Mouse (Mus musculus): Measurements from ENCODE around the gene Adam12. TPM values are rescaled to one million over a fixed set of nuclear protein-coding genes. Genes with fewer than 3 reads are reported as not detected.
"Not testable (repeated sequence)": the region's sequence is repeated elsewhere in the genome, so short reads cannot be mapped to it uniquely, and the experiment has no call there.

The Adam12 gene
- polyA plus RNA-seq, 1 experiment = 1.4 TPM

DNA sequence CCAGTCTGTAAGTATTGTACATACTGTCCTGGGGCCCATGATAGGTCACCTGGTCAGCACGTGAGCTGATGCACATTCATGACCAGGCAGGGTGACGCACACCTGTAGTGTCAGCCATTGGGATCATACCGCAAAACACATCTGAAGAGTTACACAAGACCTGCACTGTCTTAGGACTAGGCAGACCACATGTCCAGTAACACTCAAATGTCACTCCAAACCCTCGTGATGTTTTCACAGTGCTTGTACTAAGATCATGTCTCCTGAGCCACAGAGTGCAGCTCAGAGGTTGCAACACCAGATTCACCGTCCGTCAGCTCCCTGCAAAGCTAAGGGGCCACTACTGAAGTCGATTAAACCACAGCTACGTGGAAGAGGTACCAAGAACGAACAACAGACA is 340.6 kb downstream of the Adam12 start:
- no peaks in the 10 kb centered on the region for H3K4me1 ChIP-seq (ENCODE audit: control insufficient read depth, insufficient read depth, low read length)
- H3K27me3 ChIP-seq (ENCODE audit: control insufficient read depth, insufficient read depth, low read length) = no peaks in the 10 kb centered on the region
- TF ChIP-seq POLR2A (IDR thresholded peaks at IDR 0.05; ENCODE audit: borderline replicate concordance, insufficient read depth, low read length) (no peak), CTCF (IDR thresholded peaks at IDR 0.05; ENCODE audit: borderline replicate concordance, insufficient read depth, low read depth, low read length) (no peak)
- no peak overlapping the region for H3K4me3 ChIP-seq (replicated peaks; ENCODE audit: insufficient read depth, low read depth, low read length)
- no peak for DNase-seq
- H3K27ac ChIP-seq (ENCODE audit: insufficient read depth, low read length) = no peak overlapping the region
- WGBS = 92% methylated on average over 9 of the region's 9 CpGs

DNA sequence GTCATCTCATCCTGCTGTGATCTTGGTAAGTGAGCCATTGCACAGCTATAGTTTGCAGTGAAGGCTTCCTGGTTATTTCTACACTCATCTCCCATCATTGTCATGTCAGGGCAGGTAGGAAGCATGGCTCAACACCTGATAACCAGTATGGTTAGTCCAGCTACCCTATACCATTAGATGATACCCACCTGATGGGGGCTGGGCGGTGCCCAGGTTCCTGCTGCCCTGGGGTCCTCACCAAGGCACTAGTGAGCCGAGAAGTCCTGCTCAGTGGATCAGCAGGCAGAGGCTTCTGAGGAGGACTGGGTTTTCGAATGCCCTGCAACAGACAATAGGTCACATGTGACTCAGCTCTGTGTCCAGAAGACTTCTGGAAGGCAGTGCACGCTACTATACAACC is 342.0 kb downstream of the Adam12 start:
- Histone ChIP-seq H3K27ac (ENCODE audit: insufficient read depth, low read length) (no peak overlapping the region), H3K4me1 (ENCODE audit: control insufficient read depth, insufficient read depth, low read length) (no peaks in the 10 kb centered on the region), H3K4me3 (replicated peaks; ENCODE audit: insufficient read depth, low read depth, low read length) (no peak overlapping the region), H3K27me3 (ENCODE audit: control insufficient read depth, insufficient read depth, low read length) (no peaks in the 10 kb centered on the region)
- DNase-seq = no peak
- WGBS = 86% methylated on average over 4 of the region's 4 CpGs
- TF ChIP-seq CTCF (IDR thresholded peaks at IDR 0.05; ENCODE audit: borderline replicate concordance, insufficient read depth, low read depth, low read length) (no peak), POLR2A (IDR thresholded peaks at IDR 0.05; ENCODE audit: borderline replicate concordance, insufficient read depth, low read length) (no peak)

DNA sequence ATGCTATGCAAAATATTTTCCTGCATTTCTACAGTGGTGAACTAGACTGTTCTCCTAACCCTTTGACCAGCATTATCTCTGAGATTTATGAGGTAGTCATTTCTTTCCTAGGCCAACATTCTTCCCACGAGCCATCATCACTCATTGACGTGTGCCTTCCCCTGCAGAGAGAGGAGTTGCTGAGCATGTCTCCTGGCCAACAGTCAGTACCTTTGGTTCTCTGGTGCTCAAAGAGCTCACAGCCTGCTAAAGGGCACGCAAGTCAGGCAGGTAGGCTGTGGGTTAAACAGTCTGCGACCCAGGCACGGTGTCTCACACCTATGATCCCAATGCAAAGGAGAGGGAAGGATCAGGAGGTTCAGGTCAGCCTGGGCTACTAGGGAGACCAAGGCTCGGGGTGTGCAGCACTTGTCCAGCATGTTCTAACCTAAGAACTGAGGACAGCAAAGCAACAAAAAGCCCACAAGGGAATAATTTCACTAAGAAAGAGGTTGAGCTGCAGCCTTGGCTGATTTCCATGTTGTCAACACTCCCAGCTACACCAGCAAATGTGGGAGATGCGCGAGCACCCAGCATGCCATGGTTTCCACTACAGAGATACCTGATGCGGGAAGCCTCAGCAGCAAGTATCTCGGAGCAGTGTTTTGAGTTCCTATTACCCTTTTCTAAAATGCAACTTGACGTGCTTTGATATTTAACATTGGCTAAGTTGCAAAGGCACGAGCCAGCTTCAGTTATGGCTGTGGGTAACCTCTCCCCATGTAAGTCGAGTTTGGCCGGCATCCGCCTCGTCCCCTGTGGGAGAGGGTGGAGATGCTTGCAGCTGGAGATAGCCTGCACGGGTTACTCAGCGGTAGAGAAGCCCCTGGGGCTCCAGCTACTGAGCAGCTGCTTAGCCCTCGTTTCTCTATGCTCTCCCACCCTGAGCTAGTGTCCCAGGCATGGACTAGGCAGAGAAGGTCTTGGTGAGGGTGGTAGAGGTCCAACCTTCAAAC is 342.7 kb downstream of the Adam12 start:
- TF ChIP-seq POLR2A (IDR thresholded peaks at IDR 0.05; ENCODE audit: borderline replicate concordance, insufficient read depth, low read length) (no peak), CTCF (IDR thresholded peaks at IDR 0.05; ENCODE audit: borderline replicate concordance, insufficient read depth, low read depth, low read length) (no peak)
- 74% methylated on average over 19 of the region's 19 CpGs for WGBS
- no peak for DNase-seq

DNA sequence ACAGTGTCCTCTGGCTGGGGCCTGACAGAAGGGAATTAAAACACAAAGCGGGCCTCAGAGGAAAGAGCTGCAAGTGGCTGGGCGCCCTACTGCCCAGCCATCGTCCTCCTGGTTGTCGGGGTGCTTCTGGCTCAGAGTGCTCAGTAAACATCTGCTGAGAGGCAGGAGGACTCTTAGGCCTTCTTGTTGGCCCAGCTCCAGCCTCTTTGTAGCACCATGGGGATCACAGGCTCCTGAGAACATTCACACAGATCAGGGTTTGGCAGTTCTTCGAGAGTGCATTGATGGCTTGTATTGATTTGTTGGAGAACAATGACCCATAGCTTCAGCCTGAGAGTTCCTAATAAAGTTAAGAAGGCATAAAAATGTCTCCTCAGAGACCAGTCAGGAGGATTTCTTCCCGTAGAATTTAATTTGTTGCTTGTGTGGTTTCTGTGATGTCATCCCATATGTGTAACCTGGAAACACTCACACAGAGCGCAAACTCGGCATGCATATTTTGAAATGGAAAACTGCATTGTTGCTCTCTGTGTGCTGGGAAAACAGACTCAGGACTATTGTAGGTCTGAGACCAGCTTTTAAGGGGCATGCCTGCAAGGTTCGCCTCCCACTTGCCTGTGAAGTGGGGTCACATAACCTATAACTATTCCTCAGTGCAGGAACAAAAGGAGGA is 347.1 kb downstream of the Adam12 start:
- H3K27ac ChIP-seq (ENCODE audit: insufficient read depth, low read length); H3K4me1 ChIP-seq (ENCODE audit: control insufficient read depth, insufficient read depth, low read length); H3K4me3 ChIP-seq (replicated peaks; ENCODE audit: insufficient read depth, low read depth, low read length); H3K27me3 ChIP-seq (ENCODE audit: control insufficient read depth, insufficient read depth, low read length); DNase-seq: not testable (repeated sequence)
- 36% methylated on average over 5 of the region's 9 CpGs for WGBS

More for the DNA sequence above, 342.7 kb downstream of the Adam12 start:
- no peak overlapping the region for H3K27ac ChIP-seq (ENCODE audit: insufficient read depth, low read length)
- H3K4me1 ChIP-seq (ENCODE audit: control insufficient read depth, insufficient read depth, low read length) = no peaks in the 10 kb centered on the region
- H3K4me3 ChIP-seq (replicated peaks; ENCODE audit: insufficient read depth, low read depth, low read length) = no peak overlapping the region
- H3K27me3 ChIP-seq (ENCODE audit: control insufficient read depth, insufficient read depth, low read length) = no peaks in the 10 kb centered on the region

DNA sequence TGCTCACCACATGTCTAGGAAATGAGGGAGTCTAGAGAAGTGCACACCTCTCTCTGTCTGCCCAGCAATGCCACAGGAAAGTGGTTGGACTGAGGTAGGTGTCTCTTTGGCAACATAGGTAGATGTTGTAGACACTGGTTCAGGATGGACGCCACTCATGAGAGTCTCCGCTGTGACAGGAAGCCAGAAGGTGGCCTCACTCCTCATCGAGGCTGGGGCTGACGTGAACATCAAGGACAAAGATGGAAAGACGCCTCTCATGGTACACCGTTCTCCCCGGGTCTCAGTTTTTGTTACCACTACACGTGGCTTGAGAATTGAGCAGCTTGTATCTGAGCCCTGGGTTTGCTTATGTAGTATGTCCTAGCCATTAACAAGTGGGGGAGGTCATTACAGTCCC is 352.2 kb downstream of the Adam12 start:
- 96% methylated on average over 8 of the region's 8 CpGs for WGBS
- no peak for DNase-seq
- no peak overlapping the region for H3K4me3 ChIP-seq (replicated peaks; ENCODE audit: insufficient read depth, low read depth, low read length)
- TF ChIP-seq CTCF (IDR thresholded peaks at IDR 0.05; ENCODE audit: borderline replicate concordance, insufficient read depth, low read depth, low read length) (no peak), POLR2A (IDR thresholded peaks at IDR 0.05; ENCODE audit: borderline replicate concordance, insufficient read depth, low read length) (no peak)
- no peaks in the 10 kb centered on the region for H3K27me3 ChIP-seq (ENCODE audit: control insufficient read depth, insufficient read depth, low read length)
- H3K27ac ChIP-seq (ENCODE audit: insufficient read depth, low read length) = no peak overlapping the region
- no peaks in the 10 kb centered on the region for H3K4me1 ChIP-seq (ENCODE audit: control insufficient read depth, insufficient read depth, low read length)

DNA sequence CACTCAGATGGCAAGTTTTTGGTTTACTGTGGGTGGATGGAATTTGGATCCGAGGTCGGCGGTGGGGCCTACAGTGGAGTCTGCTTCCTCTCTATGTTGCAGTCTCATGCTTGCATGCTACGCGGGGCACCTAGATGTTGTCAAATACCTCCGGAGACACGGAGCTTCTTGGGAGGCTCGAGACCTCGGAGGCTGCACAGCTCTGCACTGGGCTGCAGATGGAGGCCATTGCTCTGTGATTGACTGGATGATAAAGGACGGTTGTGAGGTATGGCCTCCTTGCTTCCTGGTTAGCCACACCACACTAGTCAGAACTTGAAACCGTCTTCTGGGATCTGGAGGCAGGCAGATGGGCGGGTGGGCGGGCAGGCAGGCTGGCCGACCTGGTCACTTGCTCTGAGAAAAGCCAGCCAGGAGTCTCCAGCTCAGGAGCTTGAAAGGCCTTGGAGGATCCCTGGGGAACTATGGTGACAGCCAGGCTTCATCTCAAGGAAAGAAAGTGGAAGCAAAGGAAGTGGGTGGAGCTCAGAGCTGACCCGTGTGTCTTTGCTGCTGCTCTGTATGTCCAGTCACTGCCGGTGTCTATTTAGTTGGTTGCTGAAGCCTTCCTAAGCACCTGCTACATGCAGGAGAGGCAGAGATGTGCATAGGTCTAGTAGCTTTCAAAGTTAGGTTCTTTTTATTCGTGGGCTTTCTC is 355.2 kb downstream of the Adam12 start:
- TF ChIP-seq CTCF (IDR thresholded peaks at IDR 0.05; ENCODE audit: borderline replicate concordance, insufficient read depth, low read depth, low read length) (no peak), POLR2A (IDR thresholded peaks at IDR 0.05; ENCODE audit: borderline replicate concordance, insufficient read depth, low read length) (no peak)
- 77% methylated on average over 17 of the region's 17 CpGs for WGBS
- H3K4me3 ChIP-seq (replicated peaks; ENCODE audit: insufficient read depth, low read depth, low read length) = no peak overlapping the region
- no peak for DNase-seq
- H3K27me3 ChIP-seq (ENCODE audit: control insufficient read depth, insufficient read depth, low read length) = no peaks in the 10 kb centered on the region
- no peak overlapping the region for H3K27ac ChIP-seq (ENCODE audit: insufficient read depth, low read length)
- H3K4me1 ChIP-seq (ENCODE audit: control insufficient read depth, insufficient read depth, low read length) = no peaks in the 10 kb centered on the region

DNA sequence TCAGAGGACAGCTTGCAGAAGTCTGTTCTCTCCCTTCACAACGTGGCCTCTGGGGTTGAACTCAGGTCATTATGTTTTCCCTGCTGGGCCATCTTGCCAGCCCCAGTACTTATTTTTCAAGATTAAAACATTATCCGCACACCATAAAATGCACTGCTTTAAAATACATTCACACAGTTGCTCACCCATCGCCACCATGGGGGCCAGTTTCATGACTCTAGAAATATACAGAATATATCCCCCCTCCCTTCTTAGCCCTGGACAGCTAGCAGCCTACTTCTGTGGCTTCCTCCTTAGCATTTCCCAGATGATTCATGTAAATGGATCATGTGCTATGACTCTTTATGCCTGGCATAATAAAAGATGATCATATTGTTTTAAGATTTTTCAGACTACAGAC is 355.8 kb downstream of the Adam12 start:
- WGBS = 82% methylated on average over 3 of the region's 3 CpGs
- no peak for DNase-seq
- TF ChIP-seq CTCF (IDR thresholded peaks at IDR 0.05; ENCODE audit: borderline replicate concordance, insufficient read depth, low read depth, low read length) (no peak), POLR2A (IDR thresholded peaks at IDR 0.05; ENCODE audit: borderline replicate concordance, insufficient read depth, low read length) (no peak)
- Histone ChIP-seq H3K27ac (ENCODE audit: insufficient read depth, low read length) (no peak overlapping the region), H3K4me3 (replicated peaks; ENCODE audit: insufficient read depth, low read depth, low read length) (no peak overlapping the region), H3K4me1 (ENCODE audit: control insufficient read depth, insufficient read depth, low read length) (no peaks in the 10 kb centered on the region), H3K27me3 (ENCODE audit: control insufficient read depth, insufficient read depth, low read length) (no peaks in the 10 kb centered on the region)

All from cerebellum, adult 2 months (tissue).